Mouse (Mus musculus) brain, embryonic 14.5 days (tissue): ENCODE measurements at regions not wholly inside any gene's neighbourhood (a gene's known extent, or its start where the extent isn't known, plus 50 kb on each side); places are given as distances from the start of the nearest gene placed in this dataset.

Source experiments
- CTCF ChIP-seq: fragments of 200-500 bp; IDR thresholded peaks from 2 replicates; pipeline ENCODE4 v1.5.1; 2012; ENCODE audit warnings: inconsistent platforms, mild to moderate bottlenecking, moderate library complexity, borderline replicate concordance; ENCODE audit not compliant: insufficient read depth, insufficient read length; ENCODE audit errors: extremely low read depth
- POLR2A ChIP-seq: fragments of 200-500 bp; IDR thresholded peaks from 2 replicates; pipeline ENCODE4 v1.6.1; 2012; ENCODE audit warnings: mild to moderate bottlenecking, inconsistent platforms, borderline replicate concordance; ENCODE audit not compliant: poor library complexity, insufficient read depth, insufficient read length, severe bottlenecking; ENCODE audit errors: extremely low read depth

GRCm38 (mm10) chr16:84042010-84042449 is 472.9 kb upstream of the A730009L09Rik start:
- TF ChIP-seq CTCF: no peak
- no peak for TF ChIP-seq POLR2A
